Mouse (Mus musculus): ENCODE measurements around the gene Neurl2. TPM values are rescaled to one million over a fixed set of nuclear protein-coding genes. Genes with fewer than 3 reads are reported as not detected.

Neurl2 gene
- polyA plus RNA-seq, 2 experiments: 0.70 to 1.0 TPM

- ATAC-seq (ENCODE audit: insufficient read depth): no peak
- peak overlapping the region; percentile 65 for H3K9ac ChIP-seq (replicated peaks)
- WGBS (ENCODE audit: insufficient replicate concordance): 5% methylated on average over 7 of the region's 7 CpGs
- DNase-seq (ENCODE audit: low read depth in 3 of 3, low spot score in 3 of 3): no peak
- peak overlapping the region; percentile 47 to 56 for H3K4me3 ChIP-seq (ENCODE audit: insufficient read depth in 1 of 2, low read depth in 2 of 2, low read length in 2 of 2)
- peaks cover 14 to 25% of the 10 kb centered on the region in 2 experiments for H3K4me1 ChIP-seq (replicated peaks; ENCODE audit: control insufficient read depth in 2 of 2, insufficient read depth in 2 of 2, low read length in 1 of 2)
- no peaks in the 10 kb centered on the region for H3K36me3 ChIP-seq (replicated peaks; ENCODE audit: control insufficient read depth, insufficient read depth, low read depth)
- peaks cover 7% of the 10 kb centered on the region for H3K27me3 ChIP-seq (ENCODE audit: control insufficient read depth, insufficient read depth, low read length)
- H3K4me2 ChIP-seq (ENCODE audit: low read depth): peak overlapping the region; percentile 68
- no peak overlapping the region for H3K27ac ChIP-seq
- TF ChIP-seq CTCF (IDR thresholded peaks at IDR 0.05; ENCODE audit: low read depth): no peak
- TF ChIP-seq EP300 (IDR thresholded peaks at IDR 0.05; ENCODE audit: low read depth): no peak
- H3K9me3 ChIP-seq (ENCODE audit: control insufficient read depth, low read length): no peaks in the 10 kb centered on the region
These were observed 48.3 kb downstream of the Neurl2 start for GRCm38 (mm10) chr2:164784869-164785420.

- ATAC-seq (ENCODE audit: insufficient read depth): no peak
- Histone ChIP-seq H3K9ac (replicated peaks) (no peak overlapping the region), H3K4me1 (replicated peaks; ENCODE audit: control insufficient read depth in 2 of 2, insufficient read depth in 2 of 2, low read length in 1 of 2) (peaks cover 14 to 24% of the 10 kb centered on the region in 2 experiments), H3K27me3 (ENCODE audit: control insufficient read depth, insufficient read depth, low read length) (peaks cover 12% of the 10 kb centered on the region), H3K4me2 (ENCODE audit: low read depth) (no peak overlapping the region), H3K4me3 (ENCODE audit: insufficient read depth in 1 of 2, low read depth in 2 of 2, low read length in 2 of 2) (no peak overlapping the region), H3K27ac (no peak overlapping the region), H3K9me3 (ENCODE audit: control insufficient read depth, low read length) (no peaks in the 10 kb centered on the region), H3K36me3 (replicated peaks; ENCODE audit: control insufficient read depth, insufficient read depth, low read depth) (no peaks in the 10 kb centered on the region)
- DNase-seq (ENCODE audit: low read depth in 3 of 3, low spot score in 3 of 3): no peak
- 63% methylated on average over 7 of the region's 7 CpGs for WGBS (ENCODE audit: insufficient replicate concordance)
- no peak for TF ChIP-seq EP300 (IDR thresholded peaks at IDR 0.05; ENCODE audit: low read depth)
- peak; percentile 44; the same call in 1 of the 2 replicates for TF ChIP-seq CTCF (IDR thresholded peaks at IDR 0.05; ENCODE audit: low read depth)
These were observed 49.2 kb downstream of the Neurl2 start for GRCm38 (mm10) chr2:164783926-164784581.

- Histone ChIP-seq H3K9ac (replicated peaks) (no peak overlapping the region), H3K27me3 (ENCODE audit: control insufficient read depth, insufficient read depth, low read length) (peaks cover 22% of the 10 kb centered on the region), H3K4me3 (ENCODE audit: insufficient read depth in 1 of 2, low read depth in 2 of 2, low read length in 2 of 2) (no peak overlapping the region), H3K9me3 (ENCODE audit: control insufficient read depth, low read length) (no peaks in the 10 kb centered on the region), H3K27ac (no peak overlapping the region), H3K4me1 (replicated peaks; ENCODE audit: control insufficient read depth in 2 of 2, insufficient read depth in 2 of 2, low read length in 1 of 2) (peaks cover 7 to 13% of the 10 kb centered on the region in 2 experiments), H3K36me3 (replicated peaks; ENCODE audit: control insufficient read depth, insufficient read depth, low read depth) (no peaks in the 10 kb centered on the region), H3K4me2 (ENCODE audit: low read depth) (no peak overlapping the region)
- no peak for TF ChIP-seq CTCF (IDR thresholded peaks at IDR 0.05; ENCODE audit: low read depth)
- no peak for ATAC-seq (ENCODE audit: insufficient read depth)
- WGBS (ENCODE audit: insufficient replicate concordance): 56% methylated on average over 4 of the region's 4 CpGs
- DNase-seq (ENCODE audit: low read depth in 3 of 3, low spot score in 3 of 3): no peak
These were observed 51.4 kb downstream of the Neurl2 start for GRCm38 (mm10) chr2:164781876-164782275.

Other genes starting within 250 kb of the Neurl2 start
- 0.06 and 0.11 TPM in 2 replicates for gene Wfdc6a, start 248.0 kb downstream of the Neurl2 start, polyA plus RNA-seq (2012; rRNA removed)
- 0.19 TPM in 1 of 2 replicates, not detected in the other for gene Wfdc6a, start 248.0 kb downstream of the Neurl2 start, polyA plus RNA-seq (2014; fragmentation: Nextera tagmentation; extraction: Ambion mirVana)
- gene Eppin, start 239.9 kb downstream of the Neurl2 start, polyA plus RNA-seq (2012; rRNA removed): not detected in 2 replicates
- gene Eppin, start 239.9 kb downstream of the Neurl2 start, polyA plus RNA-seq (2014; fragmentation: Nextera tagmentation; extraction: Ambion mirVana): not detected in 2 replicates
- not detected in 2 replicates for gene Wfdc6b, start 219.9 kb downstream of the Neurl2 start, polyA plus RNA-seq (2012; rRNA removed)
- gene Wfdc6b, start 219.9 kb downstream of the Neurl2 start, polyA plus RNA-seq (2014; fragmentation: Nextera tagmentation; extraction: Ambion mirVana): not detected in 2 replicates
- gene Wfdc8, start 219.8 kb downstream of the Neurl2 start, polyA plus RNA-seq (2012; rRNA removed): not detected in 2 replicates
- not detected in 2 replicates for gene Wfdc8, start 219.8 kb downstream of the Neurl2 start, polyA plus RNA-seq (2014; fragmentation: Nextera tagmentation; extraction: Ambion mirVana)
- gene Wfdc16, start 194.7 kb downstream of the Neurl2 start, polyA plus RNA-seq (2012; rRNA removed): not detected in 2 replicates
- not detected in 2 replicates for gene Wfdc16, start 194.7 kb downstream of the Neurl2 start, polyA plus RNA-seq (2014; fragmentation: Nextera tagmentation; extraction: Ambion mirVana)
- not detected in 2 replicates for gene Wfdc10, start 177.4 kb downstream of the Neurl2 start, polyA plus RNA-seq (2012; rRNA removed)
- not detected in 2 replicates for gene Wfdc10, start 177.4 kb downstream of the Neurl2 start, polyA plus RNA-seq (2014; fragmentation: Nextera tagmentation; extraction: Ambion mirVana)
- not detected in 2 replicates for gene Wfdc9, start 176.9 kb downstream of the Neurl2 start, polyA plus RNA-seq (2012; rRNA removed)
- not detected in 2 replicates for gene Wfdc9, start 176.9 kb downstream of the Neurl2 start, polyA plus RNA-seq (2014; fragmentation: Nextera tagmentation; extraction: Ambion mirVana)
- gene Wfdc11, start 159.4 kb downstream of the Neurl2 start, polyA plus RNA-seq (2012; rRNA removed): not detected in 2 replicates
- not detected in 2 replicates for gene Wfdc11, start 159.4 kb downstream of the Neurl2 start, polyA plus RNA-seq (2014; fragmentation: Nextera tagmentation; extraction: Ambion mirVana)
- not detected in 2 replicates for gene Wfdc13, start 148.3 kb downstream of the Neurl2 start, polyA plus RNA-seq (2012; rRNA removed)
- not detected in 2 replicates for gene Wfdc13, start 148.3 kb downstream of the Neurl2 start, polyA plus RNA-seq (2014; fragmentation: Nextera tagmentation; extraction: Ambion mirVana)
- gene Spint4, start 135.0 kb downstream of the Neurl2 start, polyA plus RNA-seq (2012; rRNA removed): 0.08 TPM in 1 of 2 replicates, not detected in the other
- gene Spint4, start 135.0 kb downstream of the Neurl2 start, polyA plus RNA-seq (2014; fragmentation: Nextera tagmentation; extraction: Ambion mirVana): not detected in 2 replicates
- not detected in 2 replicates for gene Spint5, start 118.2 kb downstream of the Neurl2 start, polyA plus RNA-seq (2012; rRNA removed)
- gene Spint5, start 118.2 kb downstream of the Neurl2 start, polyA plus RNA-seq (2014; fragmentation: Nextera tagmentation; extraction: Ambion mirVana): not detected in 2 replicates
- gene Wfdc3, start 87.5 kb downstream of the Neurl2 start, polyA plus RNA-seq (2012; rRNA removed): 1.7 and 1.9 TPM in 2 replicates
- gene Wfdc3, start 87.5 kb downstream of the Neurl2 start, polyA plus RNA-seq (2014; fragmentation: Nextera tagmentation; extraction: Ambion mirVana): 1.6 and 2.1 TPM in 2 replicates
- 16.2 and 26.0 TPM in 2 replicates for gene Dnttip1, start 87.5 kb downstream of the Neurl2 start, polyA plus RNA-seq (2012; rRNA removed)
- gene Dnttip1, start 87.5 kb downstream of the Neurl2 start, polyA plus RNA-seq (2014; fragmentation: Nextera tagmentation; extraction: Ambion mirVana): 36.7 and 43.7 TPM in 2 replicates
- gene Ube2c, start 63.6 kb downstream of the Neurl2 start, polyA plus RNA-seq (2012; rRNA removed): 459 and 465 TPM in 2 replicates
- 533 and 562 TPM in 2 replicates for gene Ube2c, start 63.6 kb downstream of the Neurl2 start, polyA plus RNA-seq (2014; fragmentation: Nextera tagmentation; extraction: Ambion mirVana)
- gene Tnnc2, start 53.5 kb downstream of the Neurl2 start, polyA plus RNA-seq (2012; rRNA removed): 0.15 and 0.32 TPM in 2 replicates
- 0.44 TPM in 1 of 2 replicates, not detected in the other for gene Tnnc2, start 53.5 kb downstream of the Neurl2 start, polyA plus RNA-seq (2014; fragmentation: Nextera tagmentation; extraction: Ambion mirVana)
- 2.3 TPM in 2 replicates for gene Snx21, start 47.6 kb downstream of the Neurl2 start, polyA plus RNA-seq (2012; rRNA removed)
- 2.9 and 4.4 TPM in 2 replicates for gene Snx21, start 47.6 kb downstream of the Neurl2 start, polyA plus RNA-seq (2014; fragmentation: Nextera tagmentation; extraction: Ambion mirVana)
- gene Acot8, start 28.6 kb downstream of the Neurl2 start, polyA plus RNA-seq (2012; rRNA removed): 20.6 and 22.1 TPM in 2 replicates
- gene Acot8, start 28.6 kb downstream of the Neurl2 start, polyA plus RNA-seq (2014; fragmentation: Nextera tagmentation; extraction: Ambion mirVana): 13.5 and 14.7 TPM in 2 replicates
- gene Zswim3, start 28.4 kb downstream of the Neurl2 start, polyA plus RNA-seq (2012; rRNA removed): 2.2 and 2.4 TPM in 2 replicates
- gene Zswim3, start 28.4 kb downstream of the Neurl2 start, polyA plus RNA-seq (2014; fragmentation: Nextera tagmentation; extraction: Ambion mirVana): 3.7 and 4.5 TPM in 2 replicates
- 2.0 and 2.6 TPM in 2 replicates for gene Zswim1, start 10.8 kb downstream of the Neurl2 start, polyA plus RNA-seq (2012; rRNA removed)
- 3.6 and 4.6 TPM in 2 replicates for gene Zswim1, start 10.8 kb downstream of the Neurl2 start, polyA plus RNA-seq (2014; fragmentation: Nextera tagmentation; extraction: Ambion mirVana)
- not detected in 2 replicates for gene Spata25, start 4.9 kb downstream of the Neurl2 start, polyA plus RNA-seq (2012; rRNA removed)
- gene Spata25, start 4.9 kb downstream of the Neurl2 start, polyA plus RNA-seq (2014; fragmentation: Nextera tagmentation; extraction: Ambion mirVana): not detected in 2 replicates
- 69.5 and 82.7 TPM in 2 replicates for gene Ctsa, start 583 bp downstream of the Neurl2 start, polyA plus RNA-seq (2012; rRNA removed)
- gene Ctsa, start 583 bp downstream of the Neurl2 start, polyA plus RNA-seq (2014; fragmentation: Nextera tagmentation; extraction: Ambion mirVana): 59.4 and 60.8 TPM in 2 replicates
- 8.4 and 9.6 TPM in 2 replicates for gene Pltp, start 24.3 kb upstream of the Neurl2 start, polyA plus RNA-seq (2012; rRNA removed)
- gene Pltp, start 24.3 kb upstream of the Neurl2 start, polyA plus RNA-seq (2014; fragmentation: Nextera tagmentation; extraction: Ambion mirVana): 7.6 and 10.0 TPM in 2 replicates
- gene Pcif1, start 45.8 kb upstream of the Neurl2 start, polyA plus RNA-seq (2012; rRNA removed): 19.6 and 20.2 TPM in 2 replicates
- gene Pcif1, start 45.8 kb upstream of the Neurl2 start, polyA plus RNA-seq (2014; fragmentation: Nextera tagmentation; extraction: Ambion mirVana): 37.5 and 43.4 TPM in 2 replicates
- 8.8 and 10.1 TPM in 2 replicates for gene Zfp335, start 78.3 kb upstream of the Neurl2 start, polyA plus RNA-seq (2012; rRNA removed)
- gene Zfp335, start 78.3 kb upstream of the Neurl2 start, polyA plus RNA-seq (2014; fragmentation: Nextera tagmentation; extraction: Ambion mirVana): 4.0 and 5.2 TPM in 2 replicates
- 0.97 and 1.00 TPM in 2 replicates for gene Mmp9, start 107.3 kb upstream of the Neurl2 start, polyA plus RNA-seq (2012; rRNA removed)
- 0.76 and 1.2 TPM in 2 replicates for gene Mmp9, start 107.3 kb upstream of the Neurl2 start, polyA plus RNA-seq (2014; fragmentation: Nextera tagmentation; extraction: Ambion mirVana)
- 0.42 and 0.60 TPM in 2 replicates for gene Slc12a5, start 127.3 kb upstream of the Neurl2 start, polyA plus RNA-seq (2012; rRNA removed)
- gene Slc12a5, start 127.3 kb upstream of the Neurl2 start, polyA plus RNA-seq (2014; fragmentation: Nextera tagmentation; extraction: Ambion mirVana): 0.10 and 0.24 TPM in 2 replicates
- 11.7 and 13.5 TPM in 2 replicates for gene Ncoa5, start 201.4 kb upstream of the Neurl2 start, polyA plus RNA-seq (2012; rRNA removed)
- 11.6 TPM in 2 replicates for gene Ncoa5, start 201.4 kb upstream of the Neurl2 start, polyA plus RNA-seq (2014; fragmentation: Nextera tagmentation; extraction: Ambion mirVana)
- 1.9 and 2.4 TPM in 2 replicates for gene Cd40, start 222.2 kb upstream of the Neurl2 start, polyA plus RNA-seq (2012; rRNA removed)
- gene Cd40, start 222.2 kb upstream of the Neurl2 start, polyA plus RNA-seq (2014; fragmentation: Nextera tagmentation; extraction: Ambion mirVana): 3.0 and 4.3 TPM in 2 replicates

Measured in liver, embryonic 14.5 days (tissue).